Mouse (Mus musculus): ENCODE results near the gene Fam206a.

The Fam206a gene

DNA sequence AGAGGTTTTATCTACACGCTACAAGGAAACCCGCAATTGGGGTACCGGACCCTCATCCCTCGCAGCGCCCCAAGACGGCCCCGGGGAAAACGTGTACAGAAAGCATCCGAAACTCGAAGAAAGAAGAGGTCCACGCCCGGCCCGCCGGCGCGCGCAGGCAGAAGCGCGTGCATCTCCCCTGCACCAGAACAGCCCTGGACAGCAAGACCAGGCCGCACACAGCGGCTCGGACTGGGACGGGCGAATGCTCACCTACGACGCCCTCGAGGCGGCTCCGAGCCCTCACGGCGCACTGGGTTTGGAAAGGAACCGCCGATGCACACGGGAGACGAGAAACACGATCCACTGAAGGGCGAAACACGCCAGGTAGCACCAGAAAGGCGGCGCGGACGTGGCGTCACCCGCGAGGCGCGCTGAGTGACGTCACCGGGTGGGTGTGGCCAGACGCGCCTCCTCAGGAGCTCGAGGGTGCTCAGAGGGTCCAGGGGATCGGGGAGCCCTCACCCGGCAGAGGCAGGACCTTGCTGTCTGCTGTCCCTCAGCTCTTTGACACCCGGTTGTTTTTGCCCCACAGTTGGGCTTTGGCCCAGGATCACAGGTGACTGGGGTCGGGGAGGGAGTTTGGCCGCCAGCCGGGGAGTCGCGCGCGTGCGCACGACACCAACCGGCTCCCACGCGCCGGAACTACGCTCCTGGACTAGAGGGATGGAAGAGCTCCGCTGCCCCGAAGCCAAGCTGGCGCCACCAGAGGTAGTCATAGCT lies at the start of gene Fam206a, which contains the start of gene Elp1:
Gene Fam206a, plus strand, starts transcription at position 439 of the 762 bp plus-strand sequence.
Gene Elp1, minus strand, starts transcription at position 425 of the 762 bp plus-strand sequence.
- peak; percentile 95 for DNase-seq

DNA sequence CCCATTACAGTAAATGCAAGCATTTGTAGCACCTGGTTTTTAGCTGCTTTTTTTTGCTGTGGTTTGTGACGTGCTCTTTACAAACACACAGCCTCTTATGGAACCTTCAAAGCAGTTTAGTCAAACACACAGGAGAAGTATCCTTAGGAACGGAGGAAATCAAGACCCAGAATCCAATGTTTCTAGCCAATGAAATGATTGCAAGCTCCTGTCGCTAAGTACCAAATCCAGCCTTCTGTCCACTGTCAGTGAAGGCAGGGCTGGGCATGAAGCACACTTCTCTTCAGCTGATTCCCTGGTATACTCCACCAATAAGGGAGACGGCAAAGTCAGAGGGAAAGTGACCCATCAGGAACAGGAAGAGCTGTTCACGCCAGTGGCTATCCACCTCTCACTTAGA lies 46.1 kb upstream of the Fam206a start:
- no peak for DNase-seq

DNA sequence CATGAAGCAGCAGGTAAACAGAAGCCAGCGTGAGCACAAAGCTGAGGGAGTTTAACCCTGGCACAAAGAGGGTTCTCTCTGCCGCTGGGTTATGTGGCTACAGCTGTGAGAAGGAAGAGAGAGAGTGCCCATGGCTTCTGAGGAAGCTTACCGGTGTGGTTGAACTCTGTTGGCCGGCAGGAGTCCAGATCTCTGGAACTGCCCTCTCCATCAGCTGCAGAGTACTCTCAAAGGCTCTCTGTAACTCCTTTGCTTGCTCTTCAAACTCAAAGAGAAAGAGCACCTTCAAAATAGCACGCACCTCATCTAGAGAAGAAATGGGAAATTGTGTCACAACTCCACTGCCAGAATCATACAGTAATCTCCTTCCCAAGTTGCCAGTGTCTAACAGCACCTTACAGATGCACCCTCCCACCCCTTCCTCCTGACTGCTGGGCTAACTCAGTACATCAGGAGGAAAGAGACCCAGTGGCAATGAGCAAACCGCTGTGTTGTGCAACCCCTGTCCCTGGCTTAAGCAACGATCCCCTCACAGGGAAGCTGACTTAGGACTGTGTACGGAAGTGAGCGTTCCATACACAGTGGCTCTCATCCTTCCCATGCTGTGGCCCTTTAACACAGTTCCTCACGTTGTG lies 45.1 kb upstream of the Fam206a start:
- DNase-seq = peak; percentile 47

DNA sequence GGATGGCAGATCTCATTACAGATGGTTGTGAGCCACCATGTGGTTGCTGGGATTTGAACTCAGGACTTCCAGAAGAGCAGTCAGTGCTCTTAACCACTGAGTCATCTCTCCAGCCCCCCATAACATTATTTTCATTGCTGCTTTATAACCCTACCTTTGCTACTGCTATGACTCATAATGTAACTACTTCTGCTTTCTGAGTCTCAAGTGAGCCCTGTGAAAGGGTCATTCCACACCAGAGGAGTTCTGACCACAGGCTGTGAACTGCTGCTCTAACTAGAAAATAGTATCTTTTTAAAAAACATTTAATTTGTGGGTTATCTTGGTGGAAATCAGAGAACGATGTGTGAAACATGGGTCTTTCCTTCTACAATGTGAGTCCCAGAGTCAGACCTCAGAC lies 44.5 kb upstream of the Fam206a start:
- DNase-seq = no peak

DNA sequence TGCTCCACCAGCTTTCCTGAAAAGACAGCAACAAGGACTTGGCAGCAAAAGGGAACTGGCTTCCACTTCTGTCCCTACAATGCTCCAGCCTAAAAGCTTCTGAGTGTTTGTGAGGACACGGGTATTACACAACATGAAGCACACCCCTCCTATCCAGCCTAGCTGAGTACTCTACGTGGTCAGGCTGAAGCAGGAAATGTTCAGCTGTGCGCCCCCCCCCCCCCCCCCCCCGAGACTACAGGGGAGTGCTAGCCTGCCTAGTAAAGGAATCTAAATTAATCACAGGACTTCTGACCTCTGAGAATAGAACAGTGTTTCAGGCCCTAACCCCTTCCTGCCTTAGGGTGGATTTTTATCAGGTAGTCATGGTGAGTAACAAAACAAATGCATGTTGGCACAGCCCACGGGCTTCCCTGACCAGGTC lies 34.3 kb upstream of the Fam206a start:
- DNase-seq = peak; percentile 15

DNA sequence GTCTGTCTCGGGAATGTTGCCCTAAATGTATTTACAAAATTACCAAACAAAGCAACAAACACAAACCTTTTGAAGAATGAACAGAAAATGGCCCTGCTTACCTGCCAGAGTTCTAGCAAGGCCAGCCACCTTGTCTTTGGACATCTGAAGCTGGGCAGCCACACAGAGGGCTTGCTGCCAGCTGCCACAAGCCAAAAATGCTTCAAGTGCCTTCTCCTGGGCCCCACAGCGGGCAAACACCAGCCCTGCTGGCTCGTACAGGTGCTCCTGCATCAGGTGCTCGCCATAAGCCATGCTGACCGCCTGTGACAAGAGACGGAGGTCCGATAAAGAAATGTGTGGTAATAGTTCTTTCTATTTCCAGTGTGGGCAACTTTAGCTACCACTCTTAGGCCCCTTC lies 33.2 kb upstream of the Fam206a start:
- peak; percentile 20 for DNase-seq

DNA sequence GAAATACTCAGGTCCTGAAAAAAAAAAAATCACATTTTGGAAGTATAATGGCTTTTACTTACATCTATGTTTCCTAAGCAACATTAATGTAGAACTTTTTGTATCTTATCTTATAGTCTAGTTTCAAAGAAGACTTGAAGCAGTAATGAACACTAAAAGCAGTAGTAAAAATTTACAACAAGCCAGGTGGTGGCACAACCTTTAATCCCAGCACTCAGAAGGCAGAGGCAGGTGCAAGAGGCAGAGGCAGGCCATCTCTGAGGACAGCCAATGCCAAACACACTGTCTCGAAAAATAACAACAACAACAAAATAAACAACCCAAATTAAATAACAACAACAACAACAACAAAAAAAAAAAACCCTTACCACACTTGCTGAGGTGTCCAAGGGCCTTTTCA lies 31.1 kb upstream of the Fam206a start:
- no peak for DNase-seq

DNA sequence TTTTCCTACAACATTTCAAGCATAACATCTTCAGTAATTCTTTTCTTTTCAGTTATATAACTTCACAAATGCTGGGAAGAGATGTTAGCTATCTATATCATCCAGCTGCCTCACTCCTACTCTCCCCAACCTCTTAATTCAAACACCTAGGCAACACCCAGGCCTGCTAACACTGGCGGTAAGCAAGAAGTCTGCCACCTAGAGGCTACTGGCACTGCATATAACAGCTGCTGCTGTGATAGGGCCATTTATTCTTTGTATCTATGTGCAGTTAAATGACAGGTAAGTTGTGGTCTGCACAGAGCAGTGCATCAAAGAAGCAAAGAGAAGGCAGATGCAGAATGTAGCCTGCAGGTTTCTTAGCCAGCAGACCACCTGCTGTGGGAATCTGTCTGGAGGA lies 10.8 kb upstream of the Fam206a start:
- no peak for DNase-seq

DNA sequence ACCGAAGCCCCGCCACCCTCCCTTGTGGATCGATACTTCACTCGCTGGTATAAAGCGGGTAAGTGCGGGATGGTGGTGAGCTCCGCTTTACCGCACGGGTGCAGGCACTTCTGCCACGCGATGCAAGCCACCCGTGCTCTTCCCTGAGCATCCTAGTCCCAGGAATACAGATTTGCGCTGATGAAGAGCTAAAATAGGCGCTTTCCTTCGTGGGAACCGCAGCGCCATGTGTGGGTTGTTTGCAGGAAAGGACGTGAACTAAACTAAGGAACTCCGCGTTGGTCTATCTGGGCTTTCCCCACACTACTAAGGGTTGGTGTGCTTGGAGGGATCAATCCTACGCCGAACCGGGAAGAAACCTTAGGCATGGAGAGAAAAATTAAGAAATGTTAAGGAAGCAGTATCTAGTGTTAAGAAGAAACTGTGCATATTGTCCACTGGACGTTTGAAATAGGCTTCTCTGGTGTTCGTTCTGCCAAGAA lies 565 bp downstream of the Fam206a start:
- DNase-seq = no peak

DNA sequence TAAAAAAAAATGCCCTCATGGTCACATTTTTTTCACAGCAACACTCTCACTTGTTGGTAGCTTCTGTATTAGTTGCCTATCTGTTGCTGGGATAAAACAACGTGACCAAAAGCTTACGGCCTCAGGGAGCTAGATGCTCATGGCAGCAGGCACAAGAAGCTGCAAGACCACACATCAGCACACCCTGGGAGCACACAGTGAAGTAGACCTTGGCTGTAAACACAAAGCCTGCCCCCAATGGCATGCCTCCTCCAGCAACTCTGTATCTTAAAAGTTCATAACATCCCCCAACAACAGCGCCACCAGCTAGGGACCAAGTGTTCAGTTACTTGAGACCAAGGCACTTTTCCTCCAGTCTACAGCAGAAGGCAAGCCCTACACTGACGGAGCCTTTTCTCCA lies 6.9 kb downstream of the Fam206a start:
- DNase-seq = no peak

DNA sequence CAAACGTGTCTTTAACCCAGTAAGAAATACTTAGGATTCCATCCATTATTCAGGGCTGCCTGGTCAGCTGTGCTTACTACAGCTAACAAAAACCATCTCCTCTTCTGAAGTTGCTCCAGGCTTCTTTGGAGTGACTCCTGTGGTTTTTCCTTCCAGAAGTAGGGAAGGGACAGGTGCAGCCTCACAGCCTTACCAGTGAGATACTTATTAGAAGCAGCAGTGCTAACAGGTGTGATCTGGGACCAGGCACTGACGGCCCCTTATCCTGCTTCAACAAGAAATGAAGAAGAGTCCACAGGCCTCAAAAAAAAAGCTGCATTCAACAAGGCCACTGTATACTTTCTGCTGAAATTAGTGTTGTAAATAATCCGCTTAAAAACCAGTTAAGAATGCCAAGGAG lies 9.5 kb downstream of the Fam206a start:
- DNase-seq = no peak

DNA sequence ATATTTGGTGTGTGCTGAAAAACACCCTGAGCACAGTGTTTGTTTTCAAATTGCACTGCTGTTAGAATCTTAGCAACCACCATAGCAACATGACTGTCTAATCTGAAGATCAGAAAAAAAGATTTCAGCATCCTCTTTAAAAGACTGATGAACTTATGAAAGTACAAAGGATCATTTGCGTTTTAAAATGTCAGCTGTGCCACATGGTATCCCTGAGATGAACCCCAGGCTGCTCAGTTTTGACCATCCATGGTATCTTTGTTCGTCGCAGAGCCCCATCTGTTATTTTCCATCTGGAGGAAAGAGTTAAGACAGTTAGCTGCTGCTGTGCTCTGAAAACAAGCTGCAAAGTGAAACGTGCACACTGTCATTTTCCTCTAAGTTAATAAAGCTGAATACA lies 10.0 kb downstream of the Fam206a start:
- no peak for DNase-seq

DNA sequence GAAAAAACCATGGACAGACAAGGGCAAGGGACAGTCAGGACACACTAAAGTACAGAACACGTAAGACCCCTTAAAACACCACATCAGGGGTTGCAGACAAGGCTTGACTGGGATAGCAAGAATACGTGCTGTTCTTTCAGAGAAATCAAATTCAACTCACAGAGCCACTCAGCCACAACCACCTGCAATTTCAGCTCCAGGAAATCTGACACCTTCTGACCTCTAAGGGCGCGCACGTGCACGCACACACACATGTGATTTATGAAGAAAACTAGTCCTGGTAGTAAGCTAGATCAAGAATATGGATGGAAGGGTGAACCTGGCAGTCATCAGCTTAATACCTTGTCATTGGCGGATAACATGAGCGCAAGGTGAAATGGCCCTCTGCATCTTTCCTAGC lies 13.0 kb downstream of the Fam206a start:
- no peak for DNase-seq

DNA sequence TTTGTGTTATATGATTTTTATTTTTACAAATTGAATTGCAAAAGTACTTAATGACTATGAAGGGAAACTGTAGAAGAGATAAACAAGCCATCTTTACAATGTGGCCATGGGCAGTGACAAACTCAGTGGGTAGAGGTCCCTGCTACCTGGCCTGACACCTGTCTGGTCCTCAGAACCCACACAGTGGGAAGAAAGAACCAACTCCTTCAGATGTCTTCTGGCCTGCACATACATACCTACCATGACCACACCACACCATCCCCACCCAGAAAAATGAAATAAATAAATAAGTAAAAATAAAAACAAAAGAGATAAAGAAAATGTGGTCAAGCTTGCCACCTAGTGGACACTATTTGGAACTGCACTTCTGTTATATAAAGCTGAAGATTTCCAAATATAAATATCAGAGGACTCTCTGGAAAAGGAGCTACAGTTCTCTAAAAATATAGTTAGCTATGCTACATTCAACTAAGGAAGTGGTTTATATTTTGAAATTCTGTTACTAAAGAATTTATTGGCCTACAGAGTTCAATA lies 17.9 kb downstream of the Fam206a start:
- DNase-seq = peak; percentile 21

DNA sequence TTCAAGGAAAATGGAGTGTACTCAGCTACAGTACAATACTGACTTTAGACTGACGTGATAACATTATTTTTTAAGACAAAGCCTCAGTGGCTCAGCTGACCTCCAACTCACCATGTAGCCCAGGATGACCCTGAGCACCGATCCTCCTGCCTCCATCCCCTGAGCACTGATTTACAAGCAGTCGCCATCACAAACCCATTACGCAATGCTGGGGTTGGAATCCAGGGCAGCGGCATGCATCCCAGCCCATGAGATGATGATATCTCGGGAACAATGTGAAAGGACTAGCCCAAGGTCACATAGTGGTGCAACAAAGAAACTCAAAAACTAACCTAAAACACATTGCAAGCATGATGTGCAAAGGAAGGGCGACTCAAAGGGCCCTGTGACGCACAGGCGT lies 22.1 kb downstream of the Fam206a start:
- no peak for DNase-seq

DNA sequence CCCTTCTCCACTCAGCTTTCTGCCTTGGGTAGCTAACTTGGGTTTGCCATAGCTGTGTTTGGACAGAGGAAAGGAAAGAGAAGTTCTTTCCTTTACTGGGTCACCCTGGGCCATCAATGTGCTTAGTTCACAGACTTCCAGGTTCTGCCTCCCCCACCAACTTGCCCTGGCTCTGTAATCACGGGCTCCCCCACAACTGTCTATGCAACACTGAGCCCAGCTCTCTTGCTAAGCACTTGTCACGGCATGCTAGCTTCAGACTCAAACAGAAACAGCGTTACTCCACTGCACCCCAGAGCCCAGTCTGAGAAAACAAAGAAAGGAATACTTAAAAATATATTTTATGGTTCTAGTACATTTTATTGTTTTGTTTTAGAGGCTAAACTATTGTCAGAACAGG lies 26.8 kb downstream of the Fam206a start:
- no peak for DNase-seq

DNA sequence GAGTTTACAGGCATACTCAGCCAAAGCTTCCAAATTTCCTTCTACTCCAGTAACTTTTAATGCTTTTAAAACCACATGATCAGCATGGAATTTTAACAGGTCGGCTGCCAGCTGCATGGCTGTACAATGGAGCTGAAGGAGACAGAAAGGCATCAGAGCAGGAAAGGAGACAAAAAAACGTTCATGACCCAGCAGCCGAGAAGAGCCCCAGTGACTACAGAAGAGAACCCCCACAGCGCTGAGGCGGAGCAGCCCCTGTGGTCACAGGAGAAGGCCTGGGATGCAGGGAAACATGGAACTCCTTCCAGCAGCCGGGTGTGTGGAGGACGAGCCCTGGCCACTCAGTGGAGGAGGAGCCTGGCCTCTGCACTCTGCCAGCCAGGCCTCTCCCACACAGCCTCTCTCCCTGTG lies 27.4 kb downstream of the Fam206a start:
- peak; percentile 33 for DNase-seq

DNA sequence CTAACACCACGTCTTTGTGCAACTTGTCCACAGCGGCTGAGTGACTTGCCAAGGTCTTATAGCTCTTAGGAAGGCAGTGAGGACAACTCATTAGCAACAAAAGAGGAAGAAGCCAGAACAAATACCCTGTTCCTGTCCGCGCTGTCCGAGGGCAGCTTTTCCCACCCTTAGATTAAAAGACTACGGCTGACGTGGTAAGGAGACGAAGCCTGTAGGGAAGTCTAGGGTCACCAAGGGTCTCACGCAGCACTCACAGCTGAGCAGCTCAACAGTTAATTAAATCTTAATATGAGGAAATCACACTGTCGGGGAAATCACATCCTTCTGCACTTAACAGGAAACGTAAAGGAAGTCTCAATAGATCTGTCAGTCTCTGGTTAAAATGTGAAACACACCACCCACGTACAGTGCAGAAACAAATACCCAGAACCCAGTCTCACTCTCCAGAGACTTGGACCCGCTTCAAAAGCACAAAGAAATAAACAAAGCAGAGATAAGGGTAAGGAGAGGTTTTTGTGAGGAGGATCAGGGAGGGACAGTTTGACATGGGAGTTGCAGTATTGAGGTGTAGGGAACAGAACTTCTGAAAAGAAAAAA lies 29.0 kb downstream of the Fam206a start:
- no peak for DNase-seq

DNA sequence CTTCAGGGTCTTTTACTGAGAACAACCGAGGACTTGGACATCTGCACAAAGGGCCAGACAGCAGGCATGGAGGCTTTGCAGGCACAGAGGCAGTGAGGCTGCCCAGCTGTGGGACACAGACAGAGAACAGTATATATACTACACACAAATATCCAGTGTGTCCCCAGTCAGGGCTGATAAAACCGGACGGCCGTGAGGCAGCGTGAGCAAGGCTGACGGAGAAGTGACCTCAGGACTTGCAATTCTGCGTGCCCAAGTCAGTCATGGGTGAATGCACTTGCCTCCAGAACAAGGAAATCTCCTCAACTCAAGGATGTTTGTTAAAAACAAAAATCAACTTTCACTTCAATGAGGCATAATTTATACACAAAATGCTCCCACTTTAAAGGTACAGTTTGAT lies 29.9 kb downstream of the Fam206a start:
- DNase-seq = no peak

DNA sequence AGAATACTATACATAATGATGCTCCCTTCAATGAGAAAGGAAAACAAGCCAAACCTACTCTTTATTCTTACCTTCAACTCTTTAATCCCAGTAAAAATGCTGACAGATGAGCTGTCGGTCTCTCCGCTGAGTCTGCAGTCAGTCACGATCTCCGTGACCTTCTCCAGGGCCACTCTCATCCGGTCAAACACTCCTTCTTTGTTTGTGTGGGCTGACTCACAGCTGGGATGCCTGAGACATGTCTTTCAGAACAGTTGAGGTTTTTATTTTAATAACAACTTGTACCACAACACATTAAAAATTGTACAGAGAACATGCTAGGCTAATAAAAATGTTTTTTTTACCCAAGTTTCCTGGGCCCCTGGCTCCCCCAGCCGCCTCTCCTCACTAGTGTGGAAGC lies 35.5 kb downstream of the Fam206a start:
- no peak for DNase-seq

DNA sequence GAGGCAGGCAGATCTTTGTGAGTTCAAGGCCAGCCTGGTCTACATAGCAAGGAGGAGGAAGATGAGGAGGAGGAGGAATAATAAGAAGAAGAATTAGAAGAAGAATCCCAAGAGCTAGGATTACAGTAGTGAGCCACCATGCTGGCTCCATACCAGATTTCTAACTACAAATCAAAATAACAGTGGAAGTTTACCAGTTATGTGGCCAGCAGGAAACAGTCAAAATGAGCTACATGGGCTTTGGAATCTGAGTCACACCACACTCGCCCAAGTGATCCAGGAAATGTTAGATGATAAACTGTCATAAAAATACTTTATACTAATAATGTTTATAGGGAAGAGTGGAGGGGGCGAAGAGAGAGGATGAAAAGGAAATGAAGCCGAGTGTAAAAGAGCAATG lies 38.2 kb downstream of the Fam206a start:
- DNase-seq = no peak

DNA sequence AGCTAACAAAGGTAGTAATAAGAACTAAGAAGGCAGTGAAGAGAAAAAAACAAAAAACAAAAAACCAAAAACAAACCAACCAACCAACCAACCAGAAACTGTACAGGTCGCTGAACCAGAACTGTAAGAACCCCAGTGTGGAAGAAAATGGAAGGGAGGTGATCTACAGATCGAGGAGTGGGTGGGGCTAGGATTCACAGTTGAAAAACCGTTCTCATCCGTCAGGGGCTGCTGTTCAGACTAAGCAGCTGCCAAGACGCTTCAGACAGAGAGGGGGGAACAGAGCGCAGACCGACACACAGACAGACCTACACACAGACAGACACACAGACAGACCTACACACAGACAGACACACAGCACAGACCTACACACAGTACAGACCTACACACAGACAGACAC lies 40.4 kb downstream of the Fam206a start:
- DNase-seq = no peak

DNA sequence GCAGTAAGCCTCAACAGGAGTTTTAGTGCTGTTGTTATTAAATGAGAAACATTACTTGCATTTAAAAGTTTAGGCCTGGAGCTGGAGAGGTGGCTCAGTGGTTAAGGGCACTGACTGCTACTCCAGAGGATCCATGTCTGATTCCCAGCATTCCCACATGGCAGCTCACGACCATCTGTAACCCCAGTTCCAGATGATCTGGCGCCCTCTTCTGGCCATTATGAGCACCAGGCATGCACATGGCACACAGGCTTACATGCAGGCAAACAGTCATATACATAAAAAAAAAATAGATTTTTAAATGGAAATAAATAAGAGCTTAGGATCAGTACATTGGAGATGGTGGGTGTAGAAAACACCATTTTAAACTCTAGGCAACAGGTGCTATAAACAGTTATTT lies 41.8 kb downstream of the Fam206a start:
- no peak for DNase-seq

DNA sequence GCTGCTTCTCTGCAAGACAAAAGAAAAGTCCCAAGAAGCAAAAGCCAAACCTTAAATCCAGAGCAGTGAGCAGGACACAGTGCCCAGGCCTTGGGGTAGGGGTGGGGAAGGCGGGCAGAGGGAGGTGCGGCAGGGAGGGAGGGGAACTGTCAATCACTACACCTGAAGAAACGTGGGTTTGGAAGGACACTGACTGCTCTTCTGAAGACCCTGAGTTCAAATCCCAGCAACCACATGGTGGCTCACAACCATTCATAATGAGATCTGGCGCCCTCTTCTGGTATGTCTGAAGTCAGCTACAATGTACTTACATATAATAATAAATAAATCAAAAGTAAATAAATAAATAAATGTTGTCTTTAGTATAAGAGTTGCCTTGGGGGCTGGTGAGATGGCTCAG lies 42.8 kb downstream of the Fam206a start:
- no peak for DNase-seq

All from lung, postnatal 10 days (tissue).